Mouse (Mus musculus) gonadal fat pad, adult 2 months (tissue): ENCODE results near the gene Wfdc15b. TPM values are rescaled to one million over a fixed set of nuclear protein-coding genes. Genes with fewer than 3 reads are reported as not detected.

ENCODE experiments used
- DNase-seq: peaks from one replicate; pipeline ENCODE4 v3.0.0-alpha.2; 2012; ENCODE audit warnings: low read depth
- polyA plus RNA-seq: library from polyadenylated mRNA; depleted of rRNA; stranded (reverse); fragments of >200 nt; gene quantifications from 2 replicates; pipeline ENCODE4 v1.2.3, GENCODE M21; 2012; rRNA removed

Wfdc15b gene
- polyA plus RNA-seq, 1 experiment: 765 TPM

DNA sequence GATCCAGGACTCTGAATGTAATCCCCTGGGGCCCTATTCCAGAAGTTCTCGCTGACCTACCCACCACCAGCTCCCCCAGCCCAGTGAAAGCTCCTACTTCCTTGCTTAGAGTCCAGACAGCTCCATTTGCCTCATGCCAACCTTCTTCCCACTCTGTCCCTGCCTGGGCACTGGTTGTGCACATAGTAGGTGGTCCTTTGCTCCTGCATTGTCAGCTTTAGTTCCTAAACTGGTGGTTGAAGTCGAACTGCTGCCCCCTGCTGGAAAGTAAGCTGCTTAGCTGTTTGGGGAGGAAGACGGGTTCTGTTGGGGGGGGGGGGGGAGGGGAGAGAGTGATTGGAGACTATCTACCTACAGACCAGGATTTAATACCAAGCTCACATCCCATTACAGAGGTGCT, 41.3 kb downstream of the Wfdc15b start:
- DNase-seq: no peak

DNA sequence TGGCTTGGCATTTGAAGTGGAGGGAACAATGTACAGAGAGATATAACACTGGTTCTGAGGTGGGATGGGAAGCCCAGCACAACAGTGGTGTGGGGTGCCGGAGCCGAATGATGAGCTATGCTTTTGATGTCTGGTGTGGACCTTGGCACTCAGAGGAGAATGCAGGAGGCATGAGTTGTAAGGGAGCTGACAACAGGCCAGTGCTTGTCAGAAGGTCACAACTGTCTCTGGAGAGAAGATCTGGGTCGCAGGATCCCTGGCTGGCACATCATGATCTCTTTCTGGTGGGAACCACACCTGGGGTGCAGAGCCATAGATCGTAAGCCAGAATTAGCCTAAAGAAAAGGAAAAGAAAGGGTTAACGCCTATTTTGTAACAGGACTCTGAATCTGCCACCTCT, 43.6 kb downstream of the Wfdc15b start:
- no peak for DNase-seq

GRCm38 (mm10) chr2:164175850-164176249, 45.6 kb downstream of the Wfdc15b start:
- DNase-seq: no peak

DNA sequence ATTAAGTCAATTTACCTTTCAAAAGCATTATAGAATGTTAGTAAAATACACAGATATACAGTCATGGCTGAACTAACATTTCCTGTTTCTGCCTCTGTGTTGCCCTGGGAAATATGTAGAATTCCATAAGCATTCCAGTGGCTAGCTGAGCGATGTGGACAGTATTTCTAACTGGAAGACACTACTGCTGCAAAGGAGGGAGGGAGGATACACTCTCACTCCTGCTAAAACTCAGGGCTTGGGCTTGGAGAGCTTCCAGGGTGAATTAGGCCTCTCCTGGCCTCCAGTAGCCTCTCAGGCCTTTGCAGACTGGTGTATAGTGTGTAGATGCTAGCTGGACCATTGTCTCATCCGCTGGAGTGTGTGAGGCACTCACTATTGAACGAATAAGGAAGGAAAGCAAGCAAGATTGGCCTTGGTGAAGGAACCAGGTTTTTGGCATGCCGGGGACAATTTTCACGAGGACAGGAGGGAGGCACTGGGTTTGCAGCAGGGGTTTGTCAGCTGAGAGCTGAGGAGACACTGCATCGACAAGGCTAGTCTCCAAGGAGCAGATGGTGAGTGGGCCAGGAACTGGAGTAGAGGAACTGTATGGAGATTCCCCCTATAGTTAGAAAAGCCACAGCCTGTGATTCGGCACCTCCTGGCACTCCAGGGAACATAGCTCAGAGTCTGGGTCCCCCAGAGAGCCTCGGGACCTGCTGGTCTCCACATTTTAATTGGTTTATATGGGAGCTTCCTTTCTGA, 46.6 kb downstream of the Wfdc15b start:
- DNase-seq: no peak

- no peak for DNase-seq
Observed at GRCm38 (mm10) chr2:164173394-164173793, 48.1 kb downstream of the Wfdc15b start.

DNA sequence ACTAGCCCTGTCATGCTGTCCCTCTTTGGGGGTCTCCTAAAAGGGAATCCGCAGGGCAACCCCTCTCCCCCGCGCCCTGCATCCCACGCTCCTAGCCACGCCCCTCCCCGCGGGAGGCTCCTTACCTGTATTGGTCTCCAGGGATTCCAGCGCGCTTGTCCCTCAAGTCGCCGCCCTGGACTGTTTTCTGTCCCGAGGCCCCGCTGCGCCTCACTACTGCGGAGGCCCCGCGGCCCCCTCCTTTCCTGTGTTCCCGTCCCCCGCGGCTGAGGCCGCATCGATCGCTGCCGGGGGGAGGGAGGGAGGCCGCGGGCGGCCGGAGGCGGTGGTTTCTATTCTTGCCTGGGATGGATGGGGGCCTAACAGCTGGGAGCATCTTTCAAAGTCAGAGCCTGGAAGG, 50.6 kb downstream of the Wfdc15b start, which contains the start of gene Kcns1:
Gene Kcns1, minus strand, starts transcription at position 212 of the 400 bp plus-strand sequence.
- DNase-seq: no peak

DNA sequence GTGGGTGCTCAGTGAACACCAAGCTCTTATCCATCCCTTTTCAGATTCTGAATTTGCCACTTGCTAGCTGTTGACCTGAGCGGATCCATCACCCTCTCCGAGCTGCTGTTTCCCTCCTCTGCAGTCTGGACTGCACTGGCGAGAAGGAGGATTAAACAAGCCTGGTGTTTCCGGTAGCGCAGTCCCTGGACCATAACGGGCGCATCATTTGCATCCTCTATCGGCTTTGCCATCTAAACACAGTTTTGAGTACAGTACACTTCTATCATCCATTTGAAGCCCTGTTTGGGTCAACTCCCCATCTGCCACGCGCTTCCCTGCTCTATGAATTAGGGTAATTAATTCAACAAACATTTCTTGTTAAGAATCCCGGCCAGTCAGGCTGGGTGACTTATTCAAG, 51.1 kb downstream of the Wfdc15b start:
- DNase-seq: no peak

DNA sequence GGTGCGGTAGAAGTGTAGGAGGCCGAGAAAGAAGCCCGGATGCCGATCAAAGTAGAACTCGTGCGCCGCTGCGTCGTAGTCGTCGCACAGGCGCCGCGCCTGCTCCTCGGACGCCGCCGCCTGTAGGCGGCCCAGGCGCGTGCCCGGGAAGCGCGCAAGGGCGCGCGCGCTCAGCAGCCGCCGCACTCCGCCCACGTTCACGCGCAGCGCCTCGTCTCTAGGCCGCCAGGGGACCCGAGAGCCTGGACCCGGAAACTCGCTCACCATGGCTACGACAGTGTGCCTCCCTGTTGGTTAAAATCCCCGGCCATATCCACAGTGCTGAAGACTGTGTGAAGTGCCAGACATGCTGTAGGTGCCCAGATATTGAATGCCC, 52.9 kb downstream of the Wfdc15b start:
- DNase-seq: no peak

DNA sequence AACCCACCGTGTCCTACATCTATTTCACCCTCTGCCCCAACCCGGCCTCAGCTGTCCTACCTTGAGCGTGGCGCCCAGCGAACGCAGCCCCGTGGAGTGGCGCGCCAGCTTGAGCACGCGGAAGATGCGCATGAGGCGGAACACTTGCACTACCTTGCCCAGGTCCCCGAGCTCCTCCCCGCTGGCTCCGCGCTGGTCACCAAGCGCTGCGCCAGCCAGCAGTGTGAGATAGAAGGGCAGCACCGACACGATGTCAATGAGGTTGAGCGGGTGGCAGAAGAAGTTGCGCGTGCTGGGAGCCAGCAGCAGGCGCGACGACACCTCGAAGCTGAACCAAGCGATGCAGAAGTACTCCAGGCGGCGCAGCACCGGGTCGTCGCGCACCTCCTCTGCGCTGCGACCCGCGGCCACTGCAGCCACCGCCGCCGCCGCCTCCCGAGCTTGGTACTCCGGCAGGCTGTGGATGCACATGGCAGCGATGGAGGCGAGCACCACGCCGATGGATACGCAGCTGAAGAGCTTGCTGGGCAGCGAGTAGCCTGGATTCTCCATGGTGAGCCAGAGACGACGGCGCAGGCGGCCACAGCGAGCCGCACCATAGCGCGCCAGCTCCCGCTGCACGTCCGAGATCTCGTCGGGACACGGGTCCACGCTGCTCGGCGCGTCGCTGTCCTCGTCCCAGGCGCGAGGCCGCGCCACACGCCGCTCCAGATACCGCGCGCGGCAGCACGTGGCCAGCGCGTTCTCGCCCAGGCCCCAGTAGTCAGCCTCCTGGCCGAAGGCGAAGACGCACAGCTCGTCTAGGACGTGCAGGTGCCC, 53.5 kb downstream of the Wfdc15b start:
- no peak for DNase-seq

DNA sequence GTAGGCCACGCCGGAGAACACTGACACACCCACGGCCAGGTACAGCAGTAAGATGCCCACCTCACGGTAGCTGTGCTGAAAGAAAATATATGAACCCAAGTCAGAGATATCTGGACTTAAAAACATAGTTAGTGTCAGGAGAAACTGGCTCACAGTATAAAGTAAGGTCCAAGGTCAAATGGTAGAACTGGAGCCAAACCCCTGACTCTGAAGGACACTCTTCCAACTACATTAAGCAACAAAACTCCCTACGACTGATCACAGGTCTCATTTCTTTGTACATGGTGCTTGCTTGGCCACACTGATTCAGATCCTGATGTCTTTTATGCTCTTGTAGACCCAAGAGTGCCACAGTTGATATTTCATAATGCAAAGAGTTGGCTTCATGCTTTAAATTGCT, 56.5 kb downstream of the Wfdc15b start:
- DNase-seq: no peak

Other genes starting within 250 kb of the Wfdc15b start
- 95.3 and 100 TPM in 2 replicates for gene Ywhab, start 226.7 kb downstream of the Wfdc15b start, polyA plus RNA-seq
- 24.0 and 36.7 TPM in 2 replicates for gene Pabpc1l, start 196.2 kb downstream of the Wfdc15b start, polyA plus RNA-seq
- gene Stk4, start 151.3 kb downstream of the Wfdc15b start, polyA plus RNA-seq: 15.0 and 16.1 TPM in 2 replicates
- 46.7 and 59.2 TPM in 2 replicates for gene Tomm34, start 150.5 kb downstream of the Wfdc15b start, polyA plus RNA-seq
- 0.46 and 2.2 TPM in 2 replicates for gene Kcns1, start 50.5 kb downstream of the Wfdc15b start, polyA plus RNA-seq
- 0.07 TPM in 1 of 2 replicates, not detected in the other for gene Wfdc5, start 38.9 kb downstream of the Wfdc15b start, polyA plus RNA-seq
- gene Wfdc12, start 31.1 kb downstream of the Wfdc15b start, polyA plus RNA-seq: 0.81 TPM in 1 of 2 replicates, not detected in the other
- gene Wfdc15a, start 21.5 kb downstream of the Wfdc15b start, polyA plus RNA-seq: 0.63 and 1.6 TPM in 2 replicates
- 4.1 TPM in 1 of 2 replicates, not detected in the other for gene Svs2, start 16.8 kb upstream of the Wfdc15b start, polyA plus RNA-seq
- 0.69 TPM in 1 of 2 replicates, not detected in the other for gene Svs3b, start 35.0 kb upstream of the Wfdc15b start, polyA plus RNA-seq
- gene Svs4, start 56.8 kb upstream of the Wfdc15b start, polyA plus RNA-seq: 15.6 TPM in 1 of 2 replicates, not detected in the other
- 3.0 TPM in 1 of 2 replicates, not detected in the other for gene Svs3a, start 67.6 kb upstream of the Wfdc15b start, polyA plus RNA-seq
- gene Svs6, start 95.1 kb upstream of the Wfdc15b start, polyA plus RNA-seq: 0.27 TPM in 1 of 2 replicates, not detected in the other
- gene Svs5, start 111.1 kb upstream of the Wfdc15b start, polyA plus RNA-seq: 32.6 TPM in 1 of 2 replicates, not detected in the other
- gene Slpi, start 167.4 kb upstream of the Wfdc15b start, polyA plus RNA-seq: 73.0 and 86.1 TPM in 2 replicates
- gene Rbpjl, start 181.5 kb upstream of the Wfdc15b start, polyA plus RNA-seq: 0.03 TPM in 2 replicates
- gene Matn4, start 183.5 kb upstream of the Wfdc15b start, polyA plus RNA-seq: 0.88 and 1.4 TPM in 2 replicates
- gene Sdc4, start 222.2 kb upstream of the Wfdc15b start, polyA plus RNA-seq: 18.0 and 19.6 TPM in 2 replicates
- 94.8 and 100 TPM in 2 replicates for gene Sys1, start 235.3 kb upstream of the Wfdc15b start, polyA plus RNA-seq
- gene Gm20458, start 239.3 kb upstream of the Wfdc15b start, polyA plus RNA-seq: 21.8 and 25.0 TPM in 2 replicates